Mouse (Mus musculus): ENCODE measurements around the gene Ppp1r14b.

Ppp1r14b gene

GRCm38 (mm10) chr19:6942764-6943163 lies 32.0 kb upstream of the Ppp1r14b start:
- DNase-seq (ENCODE audit: low spot score) = no peak

GRCm38 (mm10) chr19:6943709-6944108 lies 31.1 kb upstream of the Ppp1r14b start:
- DNase-seq (ENCODE audit: low spot score) = no peak

DNA sequence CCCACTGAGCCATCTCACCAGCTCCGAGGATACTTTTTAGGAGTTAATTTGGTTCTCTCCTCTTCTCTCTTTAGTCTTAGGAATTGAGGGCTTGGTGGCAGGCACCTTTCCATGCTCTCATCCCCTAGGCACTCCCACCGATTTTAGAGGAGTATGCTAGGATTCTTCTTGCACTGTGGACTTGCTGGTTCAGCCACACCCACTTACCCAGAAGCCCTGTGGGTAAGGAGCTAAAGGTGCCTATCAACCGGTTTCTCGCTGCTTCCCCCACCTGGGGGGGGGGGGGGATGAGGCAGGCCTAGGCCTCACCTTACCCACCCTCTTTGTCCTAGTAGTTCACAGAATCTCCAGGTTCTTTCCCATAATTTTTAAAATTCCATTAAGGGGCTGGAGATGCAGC lies 27.0 kb upstream of the Ppp1r14b start:
- DNase-seq (ENCODE audit: low spot score) = no peak

GRCm38 (mm10) chr19:6948186-6948585 lies 26.6 kb upstream of the Ppp1r14b start:
- no peak for DNase-seq (ENCODE audit: low spot score)

- DNase-seq (ENCODE audit: low spot score) = no peak
Measured at GRCm38 (mm10) chr19:6949532-6949931, 25.2 kb upstream of the Ppp1r14b start.

DNA sequence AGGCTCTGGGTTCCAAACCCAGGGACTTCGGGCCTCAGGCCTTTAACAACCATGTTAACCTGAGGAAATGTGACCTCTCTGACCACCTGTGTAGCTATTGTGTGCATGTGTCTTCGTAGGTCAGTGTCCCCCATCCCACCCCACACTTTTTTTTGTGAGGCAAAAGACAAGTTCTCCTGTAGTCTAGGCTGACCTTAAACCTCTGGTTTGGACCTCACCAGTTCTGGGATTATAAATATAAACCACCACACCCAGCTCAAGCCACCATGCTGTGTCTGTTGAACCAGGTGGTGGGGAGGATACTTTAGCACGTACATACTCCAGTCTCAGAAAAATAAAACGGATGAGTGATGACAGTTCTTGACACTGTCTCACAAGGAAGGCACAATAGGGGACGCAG lies 24.8 kb upstream of the Ppp1r14b start:
- DNase-seq (ENCODE audit: low spot score) = no peak

DNA sequence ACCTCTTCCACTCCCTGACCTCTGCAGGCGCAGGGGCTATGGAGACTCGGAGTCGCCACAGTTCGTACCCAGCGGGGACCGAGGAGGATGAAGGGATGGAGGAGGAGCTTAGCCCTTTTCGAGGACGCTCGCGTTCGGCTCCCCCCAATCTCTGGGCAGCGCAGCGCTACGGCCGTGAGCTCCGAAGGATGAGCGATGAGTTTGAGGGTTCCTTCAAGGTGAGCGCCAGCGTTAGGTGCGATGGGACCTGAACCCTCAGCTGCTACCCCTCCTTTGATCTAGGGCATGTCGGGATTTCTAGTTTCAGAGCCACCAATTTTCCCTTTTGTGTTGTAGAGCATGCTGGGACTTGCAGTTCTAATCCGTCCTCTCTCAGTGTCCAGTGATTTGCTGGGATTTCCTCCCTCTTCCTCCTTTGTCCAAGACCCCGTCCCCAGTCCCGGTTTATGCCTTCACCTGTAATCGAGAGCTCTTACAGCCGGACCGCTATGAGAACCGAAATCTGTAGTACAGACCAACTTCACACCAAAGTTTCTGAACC lies 24.1 kb upstream of the Ppp1r14b start:
- no peak for DNase-seq (ENCODE audit: low spot score)

DNA sequence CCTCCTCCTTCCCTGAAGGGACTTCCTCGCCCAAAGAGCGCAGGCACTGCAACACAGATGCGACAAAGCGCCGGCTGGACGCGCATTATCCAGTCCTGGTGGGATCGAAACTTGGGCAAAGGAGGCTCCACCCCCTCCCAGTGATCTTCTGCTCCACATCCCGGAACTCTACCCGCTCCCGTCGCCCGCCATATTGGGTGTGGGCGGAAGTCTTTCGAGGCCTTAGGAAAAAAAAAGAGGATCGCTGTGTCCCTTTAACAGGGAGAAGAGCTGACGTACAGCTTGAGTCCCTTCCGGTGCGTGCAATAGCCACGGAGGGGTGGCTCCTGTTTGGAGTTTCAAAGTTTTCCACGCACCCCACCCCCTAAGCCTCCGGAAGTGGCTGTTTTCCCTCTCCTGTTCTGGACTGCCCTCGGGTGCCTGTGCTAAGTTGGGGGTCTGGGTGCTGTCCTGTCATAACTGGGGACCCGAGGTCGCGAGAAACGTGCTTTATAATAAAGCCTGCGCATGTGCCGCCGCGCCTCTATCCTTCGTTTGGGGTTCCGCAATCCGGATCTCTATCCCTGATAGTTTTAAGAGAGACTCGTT lies 23.3 kb upstream of the Ppp1r14b start:
- DNase-seq (ENCODE audit: low spot score) = peak; percentile 89

- DNase-seq (ENCODE audit: low spot score) = peak; percentile 68
Measured at GRCm38 (mm10) chr19:6951994-6952711, 22.6 kb upstream of the Ppp1r14b start.

DNA sequence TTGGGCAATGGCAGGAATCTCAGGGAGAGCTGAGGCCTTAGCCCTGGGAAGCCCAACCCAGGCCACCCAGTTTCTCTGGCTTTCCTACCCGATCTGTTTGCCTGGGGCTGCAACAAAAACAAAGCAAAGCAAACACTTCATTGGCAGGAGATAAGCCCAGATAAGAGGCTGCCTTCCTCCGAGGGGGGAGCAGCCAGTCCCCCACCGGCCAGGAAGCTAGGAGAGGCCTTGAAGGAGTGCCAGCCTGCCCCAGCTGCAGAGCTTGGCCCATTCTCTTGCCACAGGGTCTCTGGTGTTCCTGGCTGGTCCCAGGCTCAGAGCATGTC lies 22.1 kb upstream of the Ppp1r14b start:
- no peak for DNase-seq (ENCODE audit: low spot score)

- no peak for DNase-seq (ENCODE audit: low spot score)
Measured at GRCm38 (mm10) chr19:6954046-6954445, 20.7 kb upstream of the Ppp1r14b start.

- DNase-seq (ENCODE audit: low spot score) = no peak
Measured at GRCm38 (mm10) chr19:6955424-6955823, 19.3 kb upstream of the Ppp1r14b start.

DNA sequence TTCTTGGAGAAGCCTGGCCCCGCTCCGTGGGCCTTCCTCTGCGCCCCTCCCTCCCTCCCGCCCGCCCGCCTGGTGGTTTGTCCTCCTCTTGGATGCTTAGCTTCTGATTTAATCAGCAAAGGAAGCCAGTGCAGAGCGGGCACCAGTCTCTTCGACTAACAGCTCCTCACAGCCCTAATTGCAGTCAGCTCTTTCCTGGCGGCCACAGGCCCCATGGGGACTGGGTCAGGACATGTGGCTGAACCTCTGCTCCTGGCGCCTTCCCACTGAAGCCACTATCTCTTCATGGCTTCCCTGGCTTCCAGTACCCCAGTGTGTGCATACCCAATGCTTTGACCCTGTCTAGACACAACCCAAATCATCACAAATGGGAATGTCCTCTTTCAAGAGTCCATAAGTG lies 18.3 kb upstream of the Ppp1r14b start:
- DNase-seq (ENCODE audit: low spot score) = no peak

DNA sequence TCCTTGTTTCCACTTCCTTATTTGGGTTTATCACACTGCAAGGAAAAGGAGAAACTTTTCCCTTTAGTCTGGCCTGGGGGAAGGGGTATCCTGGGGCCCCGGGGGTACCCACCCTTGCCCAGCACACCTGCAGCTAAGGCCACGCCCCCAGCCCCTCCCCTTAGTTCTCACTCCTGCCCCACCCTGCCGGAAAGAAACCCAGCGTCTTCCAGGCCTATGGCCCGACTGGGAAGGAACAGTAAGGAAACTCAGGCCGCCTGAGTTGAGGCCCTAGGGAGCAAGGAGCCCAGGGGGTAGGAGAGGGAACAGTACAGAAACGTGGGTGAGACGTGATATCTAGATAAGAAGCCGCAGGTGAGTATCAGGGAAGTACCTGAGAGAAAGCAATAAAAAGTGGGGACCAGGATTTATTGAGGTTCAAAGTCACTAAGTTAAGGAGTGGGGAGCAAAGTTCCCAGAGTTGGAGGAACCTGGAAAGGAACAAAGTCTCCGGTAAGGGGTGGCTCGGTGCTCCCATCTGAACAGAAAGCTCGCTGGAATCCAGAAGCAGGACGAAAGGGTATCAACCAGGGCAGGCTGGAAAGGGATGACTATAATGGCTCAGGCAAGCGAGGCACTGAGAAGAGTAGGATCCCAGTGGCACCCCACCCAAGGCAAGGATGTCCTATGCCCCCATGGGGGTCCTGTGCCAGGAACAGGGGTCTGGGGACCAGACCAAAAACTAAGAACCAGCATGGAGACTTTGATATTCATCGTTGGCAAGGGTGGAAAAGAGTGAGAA lies 6.1 kb upstream of the Ppp1r14b start:
- no peak for DNase-seq (ENCODE audit: low spot score)

- DNase-seq (ENCODE audit: low spot score) = no peak
Measured at GRCm38 (mm10) chr19:6969291-6969664, 5.5 kb upstream of the Ppp1r14b start.

GRCm38 (mm10) chr19:6969665-6970381 lies 4.9 kb upstream of the Ppp1r14b start:
- DNase-seq (ENCODE audit: low spot score) = peak; percentile 66

- DNase-seq (ENCODE audit: low spot score) = no peak
Measured at GRCm38 (mm10) chr19:6970460-6971085, 4.2 kb upstream of the Ppp1r14b start.

GRCm38 (mm10) chr19:6971644-6972043 lies 3.1 kb upstream of the Ppp1r14b start:
- DNase-seq (ENCODE audit: low spot score) = no peak

- DNase-seq (ENCODE audit: low spot score) = no peak
Measured at GRCm38 (mm10) chr19:6972247-6972917, 2.4 kb upstream of the Ppp1r14b start.

GRCm38 (mm10) chr19:6973581-6974190 lies 1.1 kb upstream of the Ppp1r14b start:
- DNase-seq (ENCODE audit: low spot score) = no peak
